Mouse (Mus musculus): ENCODE results near the gene Nat9. TPM values are rescaled to one million over a fixed set of nuclear protein-coding genes. Genes with fewer than 3 reads are reported as not detected.

Nat9 gene
- 19.1 and 20.4 TPM in 2 replicates for polyA plus RNA-seq (2015; fragmentation: Nextera tagmentation; extraction: Ambion mirVana)

DNA sequence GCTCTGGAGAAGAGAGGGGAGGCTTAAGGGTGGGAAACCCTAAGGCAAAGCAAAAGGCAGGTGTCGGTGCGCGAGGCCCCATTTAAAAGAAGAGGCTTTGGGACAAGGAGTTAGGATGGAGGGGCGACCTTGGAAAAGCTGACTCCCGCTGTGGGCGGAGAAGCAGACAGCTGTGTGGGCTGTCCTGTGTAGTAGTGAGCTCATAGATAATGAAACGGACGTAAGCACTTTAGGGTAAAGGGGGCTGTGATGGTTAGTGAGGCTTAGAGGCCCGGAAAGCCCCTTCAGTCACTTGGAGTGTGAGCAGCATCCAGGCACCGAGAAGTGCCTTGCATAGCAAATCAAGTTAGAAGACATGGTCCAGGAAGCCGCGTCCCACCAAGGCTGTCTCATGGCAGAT, at the start of gene Nat9:
Gene Nat9, minus strand, starts transcription at position 167 of the 400 bp plus-strand sequence.
- Histone ChIP-seq H3K4me1 (replicated peaks) (peaks cover 21% of the 10 kb centered on the region), H3K4me3 (peak within 1 kb of the TSS; percentile 63), H3K36me3 (no peaks in the 10 kb centered on the region), H3K27ac (replicated peaks) (peak within 1 kb of the TSS; percentile 82), H3K4me2 (peak within 1 kb of the TSS; percentile 85), H3K9me3 (no peaks in the 10 kb centered on the region), H3K27me3 (no peaks in the 10 kb centered on the region), H3K9ac (peak within 1 kb of the TSS; percentile 70)
- ATAC-seq (ENCODE audit: low FRiP score, low read depth), result peak; percentile 25; the same call in 1 of the 2 replicates
- WGBS, result 10% methylated on average over 12 of the region's 12 CpGs

DNA sequence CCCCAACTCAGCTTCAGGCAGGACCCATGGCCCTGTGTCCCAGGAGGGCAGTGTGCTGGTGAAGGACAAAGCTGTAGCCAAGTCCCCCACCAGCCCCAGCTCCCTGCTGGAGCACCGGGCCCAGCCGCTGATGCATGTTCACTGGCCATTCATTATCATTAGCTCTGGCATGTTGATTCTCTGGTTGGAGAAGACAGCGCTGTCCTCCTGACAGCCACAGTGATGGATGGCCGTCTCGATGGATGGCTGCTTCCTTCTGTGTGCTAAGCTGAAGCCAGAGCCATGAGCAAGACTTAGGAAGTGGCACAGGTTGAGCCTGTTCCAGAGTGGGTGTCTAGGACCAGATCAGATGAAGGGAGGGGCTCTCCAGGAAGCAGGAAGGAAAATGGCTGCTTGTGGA, 48.9 kb upstream of the Nat9 start:
- H3K4me1 ChIP-seq (replicated peaks), result peaks cover 53% of the 10 kb centered on the region
- ATAC-seq (ENCODE audit: low FRiP score, low read depth), result peak; percentile 32; the same call in 1 of the 2 replicates
- no peak overlapping the region for H3K4me3 ChIP-seq
- no peak overlapping the region for H3K9ac ChIP-seq
- 0 out of 2 replicates have a peak, but pooled peaks cover 3% of the 10 kb centered on the region for H3K27me3 ChIP-seq
- WGBS, result 17% methylated on average over 5 of the region's 5 CpGs
- no peak overlapping the region for H3K4me2 ChIP-seq
- peak overlapping the region; percentile 51 for H3K27ac ChIP-seq (replicated peaks)
- H3K36me3 ChIP-seq, result no peaks in the 10 kb centered on the region
- no peaks in the 10 kb centered on the region for H3K9me3 ChIP-seq

DNA sequence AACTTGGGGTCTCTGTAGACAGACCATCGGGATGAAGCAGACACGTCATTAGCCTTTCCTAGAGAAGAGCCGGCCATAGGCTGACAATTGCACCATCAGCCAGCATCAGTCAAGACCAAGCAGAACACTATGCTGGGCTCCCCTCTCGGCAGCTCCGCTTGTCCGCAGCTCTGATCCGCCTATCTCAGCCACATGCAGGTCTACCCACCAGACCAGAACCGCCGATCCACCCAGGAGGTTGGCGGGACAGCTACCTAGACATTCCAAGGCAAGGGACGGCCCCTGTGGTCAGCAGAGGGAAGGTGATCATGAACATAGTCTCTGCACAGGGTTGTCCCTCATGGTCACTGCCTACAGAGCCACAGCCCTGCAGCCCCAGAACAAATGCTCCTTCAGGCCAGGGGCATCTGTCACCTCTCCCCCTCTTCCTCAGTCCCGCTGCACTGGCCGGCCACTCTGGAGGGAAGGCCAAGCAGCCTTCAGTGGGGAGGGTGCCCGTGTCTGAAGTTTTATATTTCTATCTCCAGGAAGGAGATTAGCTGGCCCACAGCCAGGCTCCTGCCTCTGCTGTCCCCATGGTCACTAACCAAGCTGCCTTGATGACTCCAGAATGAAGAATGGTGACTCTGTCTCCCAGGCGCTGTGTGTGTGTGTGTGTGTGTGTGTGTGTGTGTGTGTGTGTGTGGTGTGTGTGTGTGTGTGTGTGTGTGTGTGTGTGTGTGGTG, 46.8 kb upstream of the Nat9 start:
- peaks cover 54% of the 10 kb centered on the region for H3K4me1 ChIP-seq (replicated peaks)
- WGBS, result 65% methylated on average over 15 of the region's 15 CpGs
- no peaks in the 10 kb centered on the region for H3K36me3 ChIP-seq
- H3K4me3 ChIP-seq, result no peak overlapping the region
- ATAC-seq (ENCODE audit: low FRiP score, low read depth), result 0 out of 2 replicates have a peak, but pooled peaks have one; percentile 7
- no peak overlapping the region for H3K4me2 ChIP-seq
- no peak overlapping the region for H3K27ac ChIP-seq (replicated peaks)
- H3K9ac ChIP-seq, result no peak overlapping the region
- 0 out of 2 replicates have a peak, but pooled peaks cover 11% of the 10 kb centered on the region for H3K27me3 ChIP-seq
- no peaks in the 10 kb centered on the region for H3K9me3 ChIP-seq

DNA sequence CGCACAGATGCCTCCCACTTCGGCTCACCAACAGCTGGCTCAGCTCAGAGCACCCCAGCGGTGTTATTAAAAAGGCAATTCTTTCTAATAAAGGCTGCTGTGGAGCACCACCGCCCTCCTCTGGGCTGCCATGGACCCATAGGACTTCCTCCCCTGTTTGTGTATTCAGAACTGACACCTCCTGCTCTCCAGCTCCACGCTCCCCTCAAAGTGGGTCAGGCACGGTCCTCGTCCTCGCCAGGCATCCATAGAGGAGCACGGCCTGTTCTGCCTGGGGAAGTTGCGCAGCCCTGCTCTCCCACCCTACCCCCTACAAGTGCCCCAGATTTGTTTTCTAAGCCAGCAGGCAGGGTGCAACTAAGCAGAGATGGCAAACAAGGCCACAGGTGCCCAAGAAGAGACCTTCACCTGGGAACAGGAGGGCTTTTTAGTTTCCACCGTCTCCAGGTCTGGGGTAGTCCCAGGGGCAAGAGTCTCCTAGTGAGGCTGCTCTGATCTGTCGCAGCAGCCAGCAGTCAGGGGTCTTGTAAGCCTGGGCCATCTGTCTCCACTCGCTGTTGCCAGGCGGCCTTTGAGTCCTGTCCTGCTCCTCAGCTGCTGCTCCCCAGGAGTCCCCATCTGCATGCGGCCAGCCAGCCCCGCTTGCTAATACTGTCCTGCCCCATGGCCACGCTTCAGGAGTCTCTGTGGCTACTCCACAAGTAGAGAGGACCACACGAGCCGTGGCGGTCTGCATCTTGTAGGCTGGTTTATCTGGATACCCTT, 46.0 kb upstream of the Nat9 start:
- Histone ChIP-seq H3K9ac (no peak overlapping the region), H3K4me3 (no peak overlapping the region), H3K4me1 (replicated peaks) (peaks cover 59% of the 10 kb centered on the region), H3K27ac (replicated peaks) (no peak overlapping the region), H3K27me3 (0 out of 2 replicates have a peak, but pooled peaks cover 11% of the 10 kb centered on the region), H3K9me3 (no peaks in the 10 kb centered on the region), H3K36me3 (no peaks in the 10 kb centered on the region), H3K4me2 (no peak overlapping the region)
- ATAC-seq (ENCODE audit: low FRiP score, low read depth), result no peak
- WGBS, result 32% methylated on average over 20 of the region's 20 CpGs

DNA sequence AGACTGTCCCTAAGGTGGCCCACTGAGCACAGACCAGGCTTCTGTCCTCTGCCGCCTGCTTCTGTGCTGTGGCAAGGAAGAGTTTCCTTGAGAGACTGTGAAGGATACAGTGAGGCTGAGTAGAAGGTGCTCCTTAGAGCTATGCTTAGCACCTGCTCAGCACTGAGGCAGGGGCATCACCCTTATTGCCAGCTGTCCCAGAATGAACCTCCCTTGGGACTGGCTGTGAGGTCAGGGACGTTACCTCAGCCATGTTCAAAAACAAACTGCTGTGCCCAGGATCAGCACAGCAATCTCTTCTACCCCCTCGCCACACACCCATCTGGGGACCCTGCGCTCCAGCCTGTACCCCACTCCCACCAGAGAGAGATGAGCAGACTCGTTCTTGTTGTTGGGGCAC, 45.2 kb upstream of the Nat9 start:
- no peak overlapping the region for H3K4me2 ChIP-seq
- no peak for ATAC-seq (ENCODE audit: low FRiP score, low read depth)
- H3K27me3 ChIP-seq, result 0 out of 2 replicates have a peak, but pooled peaks cover 11% of the 10 kb centered on the region
- H3K27ac ChIP-seq (replicated peaks), result no peak overlapping the region
- no peaks in the 10 kb centered on the region for H3K9me3 ChIP-seq
- no peak overlapping the region for H3K4me3 ChIP-seq
- 74% methylated on average over 5 of the region's 5 CpGs for WGBS
- peaks cover 67% of the 10 kb centered on the region for H3K4me1 ChIP-seq (replicated peaks)
- H3K9ac ChIP-seq, result no peak overlapping the region
- no peaks in the 10 kb centered on the region for H3K36me3 ChIP-seq

DNA sequence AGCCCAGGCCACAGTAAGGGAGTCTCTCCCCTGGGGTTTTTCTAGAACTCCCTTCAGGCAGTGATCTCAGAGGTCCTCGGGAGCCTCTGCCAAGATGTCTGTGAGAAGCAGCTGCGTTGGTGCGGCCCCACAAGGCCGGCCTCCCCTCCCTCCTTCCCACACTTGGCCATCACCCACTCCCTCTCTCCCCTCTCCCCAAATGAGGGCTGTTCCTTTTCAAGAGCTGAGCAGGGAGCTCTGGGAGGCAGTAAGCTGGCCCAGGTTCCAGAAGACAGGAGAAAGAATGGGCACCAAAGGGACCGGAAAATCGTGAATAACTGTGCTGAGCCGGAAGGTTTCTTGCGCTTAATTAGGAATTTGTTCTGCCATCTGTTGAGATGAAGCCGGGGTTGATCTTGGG, 44.3 kb upstream of the Nat9 start:
- no peak for ATAC-seq (ENCODE audit: low FRiP score, low read depth)
- peak overlapping the region; percentile 32; the same call in 1 of the 2 replicates for H3K27ac ChIP-seq (replicated peaks)

DNA sequence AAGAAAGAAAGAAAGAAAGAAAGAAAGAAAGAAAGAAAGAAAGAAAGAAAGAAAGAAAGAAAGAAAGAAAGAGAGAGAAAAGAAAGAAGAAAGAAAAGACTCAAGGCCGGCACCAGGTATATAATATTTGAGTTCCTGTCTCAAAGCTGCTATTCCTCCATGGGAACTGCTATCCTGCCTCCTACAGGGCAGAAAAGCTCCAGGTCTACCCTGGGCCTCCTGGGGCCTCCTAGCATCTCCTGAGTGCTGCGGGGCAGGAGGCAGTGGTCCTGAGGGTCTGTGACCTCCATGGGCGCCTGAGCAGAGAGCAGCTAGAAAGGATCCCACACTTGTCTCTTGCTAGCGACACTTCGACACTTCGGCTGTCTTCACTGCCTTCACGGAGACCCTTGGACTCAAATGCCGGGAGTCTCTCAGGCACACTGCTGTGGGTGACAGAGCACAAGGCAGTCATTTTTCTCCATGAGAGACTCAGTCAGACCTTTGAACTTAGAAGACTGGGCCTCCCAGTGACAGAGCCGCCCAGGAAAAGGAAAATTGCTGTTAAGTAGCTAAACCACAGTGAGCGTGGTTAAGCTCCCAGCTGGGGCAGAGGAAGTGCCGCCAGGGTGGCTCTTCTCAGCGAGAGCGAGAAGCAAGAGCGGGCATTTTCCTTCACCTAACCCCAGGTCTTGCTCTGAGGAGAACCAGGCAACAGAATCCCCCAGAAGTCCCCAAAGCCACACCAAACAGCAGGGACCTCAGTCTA, 43.7 kb upstream of the Nat9 start:
- H3K27me3 ChIP-seq, result 0 out of 2 replicates have a peak, but pooled peaks cover 7% of the 10 kb centered on the region
- H3K4me2 ChIP-seq, result no peak overlapping the region
- H3K27ac ChIP-seq (replicated peaks), result peak overlapping the region; percentile 32; the same call in 1 of the 2 replicates
- no peaks in the 10 kb centered on the region for H3K36me3 ChIP-seq
- H3K9me3 ChIP-seq, result no peaks in the 10 kb centered on the region
- H3K4me3 ChIP-seq, result no peak overlapping the region
- no peak overlapping the region for H3K9ac ChIP-seq
- peaks cover 78% of the 10 kb centered on the region for H3K4me1 ChIP-seq (replicated peaks)
- 55% methylated on average over 14 of the region's 14 CpGs for WGBS
- ATAC-seq (ENCODE audit: low FRiP score, low read depth), result no peak

More for the DNA sequence above, 44.3 kb upstream of the Nat9 start:
- H3K4me2 ChIP-seq, result no peak overlapping the region
- no peaks in the 10 kb centered on the region for H3K36me3 ChIP-seq
- H3K9ac ChIP-seq, result no peak overlapping the region
- 24% methylated on average over 9 of the region's 9 CpGs for WGBS
- H3K4me1 ChIP-seq (replicated peaks), result peaks cover 77% of the 10 kb centered on the region
- no peaks in the 10 kb centered on the region for H3K9me3 ChIP-seq
- H3K27me3 ChIP-seq, result 0 out of 2 replicates have a peak, but pooled peaks cover 7% of the 10 kb centered on the region
- H3K4me3 ChIP-seq, result no peak overlapping the region

DNA sequence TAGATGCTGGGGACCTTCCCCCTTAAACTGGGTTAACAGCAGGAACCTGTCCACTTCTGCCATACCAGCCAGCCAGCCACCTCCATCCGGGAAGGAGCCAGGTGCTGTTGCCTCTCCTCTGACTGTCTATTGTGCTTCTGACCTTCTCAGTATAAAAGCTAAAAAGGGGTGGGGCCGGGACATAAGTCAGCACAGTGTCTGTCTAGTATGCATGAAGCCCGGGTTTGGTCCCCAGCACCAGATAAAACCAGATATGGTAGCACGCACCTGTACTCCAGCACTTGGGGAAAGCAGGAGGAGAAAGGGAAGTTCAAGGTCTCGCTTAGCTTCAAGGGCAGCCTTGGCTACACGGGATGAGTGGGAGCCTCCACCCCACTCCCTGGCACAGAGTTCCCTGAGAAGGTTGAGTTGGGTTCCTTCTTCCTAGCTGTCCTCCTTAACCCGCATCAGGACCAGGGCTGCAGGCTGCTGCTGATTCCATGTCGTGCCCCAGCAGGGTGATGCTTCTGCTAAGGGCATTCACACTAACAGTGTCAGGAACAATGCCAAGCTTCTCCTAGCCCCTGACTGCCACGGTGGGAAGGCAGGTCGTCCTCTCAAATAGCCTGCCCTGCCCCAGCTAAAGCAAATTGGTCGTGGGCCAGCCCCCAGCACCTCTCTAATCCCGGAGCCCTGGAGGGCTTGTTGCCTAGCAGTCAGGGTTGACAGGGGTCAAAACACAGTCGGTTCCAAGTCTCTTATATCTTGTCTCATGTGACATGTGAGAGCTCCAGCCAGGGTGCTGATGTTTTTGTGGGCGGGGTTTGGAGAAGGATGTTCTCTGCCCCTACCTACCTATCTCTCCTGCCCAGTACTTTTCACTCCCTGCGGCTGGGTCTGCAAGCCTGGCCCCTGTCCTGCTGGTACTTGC, 41.6 kb upstream of the Nat9 start:
- Histone ChIP-seq H3K4me2 (no peak overlapping the region), H3K27ac (replicated peaks) (no peak overlapping the region), H3K4me3 (no peak overlapping the region), H3K4me1 (replicated peaks) (peaks cover 78% of the 10 kb centered on the region), H3K27me3 (0 out of 2 replicates have a peak, but pooled peaks cover 7% of the 10 kb centered on the region), H3K9me3 (no peaks in the 10 kb centered on the region), H3K36me3 (no peaks in the 10 kb centered on the region), H3K9ac (no peak overlapping the region)
- no peak for ATAC-seq (ENCODE audit: low FRiP score, low read depth)
- 50% methylated on average over 15 of the region's 15 CpGs for WGBS

DNA sequence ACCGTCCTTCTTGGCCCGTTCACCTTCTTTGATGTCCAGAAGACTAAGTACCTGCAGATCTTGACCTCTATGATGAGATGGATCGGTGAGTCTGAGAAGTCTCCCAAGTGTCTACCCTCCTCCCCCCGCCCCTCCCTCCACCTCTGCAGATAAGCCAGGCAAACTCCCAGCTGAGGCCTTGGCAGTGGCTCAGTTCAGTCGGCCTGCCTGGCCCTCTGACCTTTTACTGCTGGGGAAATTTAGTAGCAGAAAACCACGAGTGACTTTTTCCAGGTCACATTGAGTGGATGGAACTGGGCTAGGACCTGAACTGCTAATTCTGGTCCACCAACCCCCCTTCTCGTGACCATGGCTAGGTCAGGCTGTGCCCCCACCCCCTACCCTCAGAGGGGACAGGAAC, 40.8 kb upstream of the Nat9 start:
- 73% methylated on average over 7 of the region's 7 CpGs for WGBS
- H3K36me3 ChIP-seq, result no peaks in the 10 kb centered on the region
- H3K4me2 ChIP-seq, result no peak overlapping the region
- H3K9ac ChIP-seq, result no peak overlapping the region
- H3K9me3 ChIP-seq, result no peaks in the 10 kb centered on the region
- no peak for ATAC-seq (ENCODE audit: low FRiP score, low read depth)
- 0 out of 2 replicates have a peak, but pooled peaks cover 7% of the 10 kb centered on the region for H3K27me3 ChIP-seq
- H3K27ac ChIP-seq (replicated peaks), result no peak overlapping the region
- H3K4me3 ChIP-seq, result no peak overlapping the region
- peaks cover 73% of the 10 kb centered on the region for H3K4me1 ChIP-seq (replicated peaks)

DNA sequence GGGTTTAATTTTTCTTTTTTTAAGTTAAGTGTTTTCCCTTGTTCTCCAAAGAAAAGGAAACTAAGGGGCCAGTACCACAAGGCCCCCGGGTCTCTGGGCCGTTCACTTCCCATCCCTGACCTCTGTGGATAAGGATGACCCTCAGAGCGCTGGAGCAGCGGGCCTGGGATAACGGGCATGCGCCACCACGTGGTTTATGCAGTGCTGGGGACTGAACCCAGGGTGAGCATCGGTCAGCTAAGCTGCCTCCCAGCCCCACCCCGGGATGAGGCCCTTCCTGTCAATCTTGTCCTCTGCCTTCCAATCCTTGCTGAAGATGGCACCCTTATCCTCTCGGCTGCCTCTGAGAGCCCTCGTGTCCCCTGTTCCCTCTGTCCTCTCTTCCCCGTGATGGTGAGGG, 40.0 kb upstream of the Nat9 start:
- Histone ChIP-seq H3K27me3 (0 out of 2 replicates have a peak, but pooled peaks cover 7% of the 10 kb centered on the region), H3K9me3 (no peaks in the 10 kb centered on the region), H3K9ac (no peak overlapping the region), H3K4me2 (no peak overlapping the region), H3K27ac (replicated peaks) (no peak overlapping the region), H3K4me3 (no peak overlapping the region), H3K36me3 (no peaks in the 10 kb centered on the region), H3K4me1 (replicated peaks) (peaks cover 73% of the 10 kb centered on the region)
- WGBS, result 24% methylated on average over 12 of the region's 12 CpGs
- no peak for ATAC-seq (ENCODE audit: low FRiP score, low read depth)

Measured in hindbrain, embryonic 15.5 days (tissue).